16 mouse cellular contexts compared by ENCODE assay signal in the genomic region with DNA sequence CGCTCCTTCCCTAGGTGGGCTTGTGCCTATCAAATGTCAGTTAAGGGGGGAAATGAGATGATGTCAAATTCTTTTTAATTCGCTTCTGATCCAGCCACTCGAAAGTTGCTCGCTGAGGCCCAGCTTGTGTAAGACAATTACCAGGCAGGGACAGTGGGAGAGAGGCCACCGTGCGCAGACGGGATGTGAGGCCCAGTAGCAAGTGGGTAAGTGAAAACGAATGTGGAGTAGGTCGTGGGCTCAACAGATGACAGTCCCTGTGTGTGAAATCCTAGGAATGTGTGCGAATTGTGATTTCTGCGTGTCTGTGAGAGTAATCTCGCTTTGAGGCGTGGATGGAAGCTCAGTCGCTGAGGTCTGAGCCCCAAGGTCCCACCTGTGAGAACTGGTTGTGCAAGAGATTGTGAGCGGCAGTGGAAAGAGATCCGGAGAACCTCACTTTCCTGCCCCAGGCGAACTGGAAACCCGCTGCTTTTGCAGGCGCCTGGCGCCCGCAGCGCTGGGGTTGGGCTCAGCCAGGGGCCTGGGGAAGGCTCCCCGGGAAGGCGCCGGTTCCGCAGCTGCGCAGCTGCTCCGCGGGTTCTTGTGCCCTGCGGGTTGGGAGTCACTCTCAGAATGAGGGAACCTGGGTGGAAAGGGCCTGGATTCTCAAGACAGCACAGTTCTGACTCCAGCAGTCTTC. TPM values are rescaled to one million over a fixed set of nuclear protein-coding genes. Genes with fewer than 3 reads are reported as not detected.
A peak's percentile ranks its signal among the peaks of the same experiment; 100 is the strongest.
DNase-seq lines count a peak whose midpoint lies in the region; ATAC-seq and TF ChIP-seq lines count a peak whose summit lies in the region.
"Had no signal": no experiment of that assay in that cellular context is flagged by ENCODE, and none has a peak within 500 bp of the region (broad histone marks: within the 10 kb centered on the region; RNA-seq: fewer than 3 reads in every experiment).

No protein-coding gene starts in this region.

- H3K27me3 ChIP-seq in liver, embryonic 11.5 days (replicated peaks; ENCODE audit: control insufficient read depth, insufficient read depth, low read length) = peaks cover 98% of the 10 kb centered on the region
- H3K27me3 ChIP-seq in embryonic facial prominence, embryonic 12.5 days = peaks cover 96% of the 10 kb centered on the region
- peaks cover 97% of the 10 kb centered on the region for H3K27me3 ChIP-seq in limb, embryonic 12.5 days

- H3K9me3 ChIP-seq in liver, embryonic 11.5 days (ENCODE audit: control insufficient read depth, low read length) = no peaks in the 10 kb centered on the region
- H3K9me3 ChIP-seq in embryonic facial prominence, embryonic 12.5 days = no peaks in the 10 kb centered on the region
- H3K9me3 ChIP-seq in limb, embryonic 12.5 days = no peaks in the 10 kb centered on the region
- H3K9me3 ChIP-seq: liver, embryonic 15.5 days had no signal

- TF ChIP-seq CTCF in gastrocnemius, adult 2 months (IDR thresholded peaks at IDR 0.05) = no peak

- no peak overlapping the region for H3K9ac ChIP-seq in liver, embryonic 11.5 days (ENCODE audit: low read depth, low read length)
- H3K9ac ChIP-seq in embryonic facial prominence, embryonic 12.5 days = peak overlapping the region; percentile 8; the same call in 1 of the 2 replicates
- no peak overlapping the region for H3K9ac ChIP-seq in limb, embryonic 12.5 days (replicated peaks)
- H3K9ac ChIP-seq: liver, embryonic 15.5 days had no signal

- no peaks in the 10 kb centered on the region for H3K4me1 ChIP-seq in liver, embryonic 11.5 days (replicated peaks; ENCODE audit: control insufficient read depth, insufficient read depth, low read length)
- peaks cover 9% of the 10 kb centered on the region; the same call in 1 of the 2 replicates for H3K4me1 ChIP-seq in embryonic facial prominence, embryonic 12.5 days
- peaks cover 73% of the 10 kb centered on the region for H3K4me1 ChIP-seq in limb, embryonic 12.5 days (replicated peaks)
- H3K4me1 ChIP-seq: liver, embryonic 15.5 days had no signal

- WGBS in liver, embryonic 11.5 days = 7% methylated on average over 30 of the region's 30 CpGs
- under 1% methylated on average over 29 of the region's 30 CpGs for WGBS in embryonic facial prominence, embryonic 12.5 days
- WGBS in limb, embryonic 12.5 days = 3% methylated on average over 30 of the region's 30 CpGs

- no peaks in the 10 kb centered on the region for H3K36me3 ChIP-seq in liver, embryonic 11.5 days (ENCODE audit: control insufficient read depth, insufficient read depth, low read length)
- H3K36me3 ChIP-seq in embryonic facial prominence, embryonic 12.5 days = no peaks in the 10 kb centered on the region
- H3K36me3 ChIP-seq in limb, embryonic 12.5 days = no peaks in the 10 kb centered on the region
- H3K36me3 ChIP-seq: liver, embryonic 15.5 days had no signal

- intact Hi-C loops in gastrocnemius, adult 2 months (cut with DNase I) = no loop called here

- H3K27ac ChIP-seq in gastrocnemius, adult 2 months = no peak overlapping the region
- no peak overlapping the region for H3K27ac ChIP-seq in liver, embryonic 11.5 days (ENCODE audit: low read depth, low read length)
- no peak overlapping the region for H3K27ac ChIP-seq in embryonic facial prominence, embryonic 12.5 days
- no peak overlapping the region for H3K27ac ChIP-seq in limb, embryonic 12.5 days
- H3K27ac ChIP-seq: liver, embryonic 15.5 days had no signal

- peak; percentile 13 for DNase-seq in gastrocnemius, adult 2 months
- no peak for DNase-seq in gastrocnemius, adult 18-20 months (ENCODE audit: low spot score)
- no peak for DNase-seq in liver, embryonic 11.5 days (ENCODE audit: low spot score)
- no peak for DNase-seq in liver
- DNase-seq in kidney, adult 18-20 months = no peak
- no peak for DNase-seq in lung, postnatal 10 days
- DNase-seq: adrenal gland, adult 2 months; kidney, postnatal 10 days had no signal

- no peak overlapping the region for H3K4me3 ChIP-seq in gastrocnemius, adult 2 months
- H3K4me3 ChIP-seq in liver, embryonic 11.5 days (ENCODE audit: low read depth, low read length) = no peak overlapping the region
- H3K4me3 ChIP-seq in embryonic facial prominence, embryonic 12.5 days = peak overlapping the region; percentile 7
- peak overlapping the region; percentile 13; the same call in 1 of the 2 replicates for H3K4me3 ChIP-seq in limb, embryonic 12.5 days (replicated peaks)
- H3K4me3 ChIP-seq: liver, embryonic 15.5 days; megakaryocyte, embryonic 14.5 days had no signal

- no peak for ATAC-seq in liver, embryonic 11.5 days (replicated peaks; ENCODE audit: low FRiP score)
- no peak for ATAC-seq in embryonic facial prominence, embryonic 12.5 days (ENCODE audit: insufficient number of reproducible peaks, insufficient read depth, low FRiP score, low TSS enrichment)
- ATAC-seq in limb, embryonic 12.5 days (ENCODE audit: insufficient number of reproducible peaks, insufficient read depth, low FRiP score, low TSS enrichment, low read depth) = no peak

- peak overlapping the region; percentile 15; the same call in 1 of the 2 replicates for H3K4me2 ChIP-seq in liver, embryonic 11.5 days
- no peak overlapping the region; the same call in 1 of the 2 replicates for H3K4me2 ChIP-seq in embryonic facial prominence, embryonic 12.5 days (replicated peaks)
- peak overlapping the region; percentile 69 for H3K4me2 ChIP-seq in limb, embryonic 12.5 days
- H3K4me2 ChIP-seq: liver, embryonic 15.5 days had no signal

RNA-seq across cellular contexts. Expression of gene Hand1, which starts 0.8 kb away (rescaled TPM):
- total RNA-seq in gastrocnemius, adult 2 months (2021) = not detected
- total RNA-seq in gastrocnemius, adult 18-20 months (2021) = not detected
- 9.1 and 11.0 TPM in 2 replicates for polyA plus RNA-seq in liver, embryonic 11.5 days (2014; fragmentation: Nextera tagmentation; extraction: Ambion mirVana)
- 1.9 and 5.4 TPM in 2 replicates for polyA plus RNA-seq in embryonic facial prominence, embryonic 12.5 days (2016; fragmentation: Nextera tagmentation; extraction: Ambion mirVana)
- polyA plus RNA-seq in limb, embryonic 12.5 days (2016; fragmentation: Nextera tagmentation; extraction: Ambion mirVana) = 1.9 and 2.3 TPM in 2 replicates
- total RNA-seq: hematopoietic stem cell, adult 5-6 weeks; layer of hippocampus, postnatal 25 days had no signal
- polyA plus RNA-seq: C2C12; cortical plate, adult 2 months had no signal

RNA-seq across cellular contexts. Expression of gene Sap30l, which starts 32.0 kb away (rescaled TPM):
- 10 to 100 TPM; 46.5 to 47.6 TPM for total RNA-seq in gastrocnemius, adult 2 months (2021)
- total RNA-seq in gastrocnemius, adult 18-20 months (2021) = 10 to 100 TPM; 49.7 to 54.2 TPM
- 7.5 and 7.8 TPM in 2 replicates for polyA plus RNA-seq in liver, embryonic 11.5 days (2014; fragmentation: Nextera tagmentation; extraction: Ambion mirVana)
- 22.8 and 24.0 TPM in 2 replicates for polyA plus RNA-seq in embryonic facial prominence, embryonic 12.5 days (2016; fragmentation: Nextera tagmentation; extraction: Ambion mirVana)
- polyA plus RNA-seq in limb, embryonic 12.5 days (2016; fragmentation: Nextera tagmentation; extraction: Ambion mirVana) = 14.4 and 21.1 TPM in 2 replicates

Comparison
In these comparisons a context has a peak if more than half of its experiments do, and no peak if none do; other contexts are left out.
1. H3K4me3 ChIP-seq: peak in embryonic facial prominence, embryonic 12.5 days (single experiment) and limb, embryonic 12.5 days (single experiment); none in gastrocnemius, adult 2 months (single experiment) and liver, embryonic 11.5 days (single experiment).